Mouse (Mus musculus) layer of hippocampus, adult 9-11 months (tissue): Measurements from ENCODE around the gene Gm21983.

ENCODE experiments used
- DNase-seq: peaks from one replicate; pipeline ENCODE4 v3.0.0; 2022

Gene Gm21983

GRCm38 (mm10) chr7:27159256-27159655 lies 21.6 kb downstream of the Gm21983 start:
- DNase-seq = no peak

DNA sequence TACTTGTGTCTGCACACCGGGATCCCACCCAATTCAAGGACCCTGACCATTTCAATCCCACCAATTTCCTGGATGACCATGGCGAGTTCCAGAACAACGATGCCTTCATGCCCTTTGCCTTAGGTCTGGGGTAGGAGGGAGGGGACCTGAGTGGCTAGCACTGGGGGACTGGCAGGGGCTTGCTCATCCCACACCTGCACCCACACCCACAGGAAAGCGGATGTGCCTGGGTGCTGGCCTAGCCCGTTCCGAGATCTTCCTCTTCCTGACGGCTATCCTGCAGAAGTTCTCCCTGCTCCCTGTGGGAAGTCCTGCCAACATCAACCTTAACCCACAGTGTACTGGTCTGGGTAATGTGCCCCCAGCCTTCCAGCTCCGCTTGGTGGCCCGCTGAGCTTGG lies 22.7 kb downstream of the Gm21983 start:
- no peak for DNase-seq

DNA sequence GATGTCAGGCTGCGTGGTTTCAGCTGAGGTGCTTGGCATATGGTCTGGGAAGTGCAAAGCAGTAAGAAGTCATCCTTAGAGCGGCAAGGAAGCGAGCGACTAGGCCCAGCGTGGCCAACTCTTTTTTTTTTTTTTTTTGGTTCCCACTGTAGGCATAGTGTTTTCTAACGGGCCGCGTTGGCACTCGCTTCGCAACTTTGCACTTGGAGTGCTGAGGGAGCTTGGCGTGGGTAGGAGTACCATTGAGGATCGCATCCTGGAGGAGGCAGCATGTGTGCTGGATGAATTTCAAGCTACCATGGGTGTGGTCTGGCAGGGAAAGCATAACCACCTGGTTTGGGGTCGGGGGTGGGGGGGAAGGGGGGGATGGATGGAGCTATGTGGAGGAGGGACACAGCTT lies 24.9 kb downstream of the Gm21983 start:
- no peak for DNase-seq

GRCm38 (mm10) chr7:27153205-27153764 lies 27.6 kb downstream of the Gm21983 start, which contains the start of gene Cyp2t4:
Gene Cyp2t4 (plus strand): TSS chr7:27153714.
- no peak for DNase-seq

DNA sequence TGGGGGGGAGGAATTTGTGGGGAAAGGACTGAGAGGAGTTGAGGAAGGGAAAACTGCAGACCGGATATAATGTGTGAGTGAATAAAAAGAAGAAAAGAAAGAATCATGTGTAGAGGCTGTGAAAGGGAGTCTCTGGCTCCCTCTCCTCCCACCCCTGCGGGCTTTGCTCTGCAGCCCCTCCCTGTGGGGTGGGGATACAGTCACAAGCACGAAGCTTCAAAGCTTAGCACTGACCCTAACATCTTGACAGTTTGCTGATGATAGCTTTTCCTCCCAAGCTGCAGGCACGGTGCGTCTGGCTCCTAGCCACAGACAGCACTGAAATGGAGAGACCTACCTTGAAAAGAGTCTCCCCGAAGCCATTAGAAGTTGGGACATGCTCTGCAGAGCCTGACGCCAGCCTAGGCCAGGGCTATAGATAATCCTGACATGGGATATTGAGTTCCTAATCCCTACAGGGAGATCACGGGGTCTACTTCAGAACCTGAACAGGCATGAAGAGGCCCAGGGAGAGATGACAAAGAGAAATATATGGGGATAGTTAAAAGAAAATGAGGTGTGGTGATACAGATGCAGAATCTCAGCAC lies 44.4 kb downstream of the Gm21983 start:
- DNase-seq = no peak

- no peak for DNase-seq
These were observed 47.1 kb downstream of the Gm21983 start for GRCm38 (mm10) chr7:27133757-27134156.

DNA sequence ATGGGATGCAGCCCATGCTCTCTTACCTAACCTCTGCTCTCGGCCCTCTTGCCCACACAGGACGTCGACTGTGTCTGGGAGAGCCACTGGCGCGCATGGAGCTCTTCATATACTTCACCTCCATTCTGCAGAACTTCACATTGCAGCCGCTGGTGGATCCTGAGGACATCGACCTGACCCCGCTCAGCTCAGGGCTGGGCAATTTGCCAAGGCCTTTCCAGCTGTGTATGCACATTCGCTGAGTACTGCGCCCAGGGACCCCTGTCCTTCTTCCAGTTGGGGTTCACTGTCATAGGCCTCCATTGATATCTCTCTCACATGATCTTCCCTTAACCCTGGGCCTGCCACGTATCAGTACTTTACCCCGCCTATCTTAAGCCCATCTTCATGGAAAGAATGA lies 47.7 kb downstream of the Gm21983 start:
- DNase-seq = no peak

- DNase-seq = no peak
These were observed 48.3 kb downstream of the Gm21983 start for GRCm38 (mm10) chr7:27132588-27132987.

DNA sequence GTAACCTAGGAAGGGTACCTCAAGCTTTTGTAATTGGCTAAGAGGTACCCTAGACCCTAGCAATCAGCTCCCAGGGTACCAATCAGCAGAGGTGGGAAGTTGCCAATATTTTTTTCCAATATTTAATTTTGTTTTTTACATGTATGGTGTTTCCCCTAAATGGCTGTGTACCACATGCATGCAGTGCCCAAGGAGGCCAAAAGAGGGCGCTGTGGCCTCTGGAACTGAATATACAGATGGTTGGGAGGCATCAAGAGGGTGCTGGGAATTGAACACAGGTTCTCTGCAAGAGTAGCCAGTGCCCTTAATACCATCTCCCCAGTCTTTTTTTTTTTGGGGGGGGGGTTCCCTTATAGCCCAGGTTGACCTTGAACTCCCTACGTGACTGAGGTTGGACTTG lies 49.5 kb downstream of the Gm21983 start:
- DNase-seq = no peak

- no peak for DNase-seq
These were observed 50.1 kb downstream of the Gm21983 start for GRCm38 (mm10) chr7:27130521-27131370.

DNA sequence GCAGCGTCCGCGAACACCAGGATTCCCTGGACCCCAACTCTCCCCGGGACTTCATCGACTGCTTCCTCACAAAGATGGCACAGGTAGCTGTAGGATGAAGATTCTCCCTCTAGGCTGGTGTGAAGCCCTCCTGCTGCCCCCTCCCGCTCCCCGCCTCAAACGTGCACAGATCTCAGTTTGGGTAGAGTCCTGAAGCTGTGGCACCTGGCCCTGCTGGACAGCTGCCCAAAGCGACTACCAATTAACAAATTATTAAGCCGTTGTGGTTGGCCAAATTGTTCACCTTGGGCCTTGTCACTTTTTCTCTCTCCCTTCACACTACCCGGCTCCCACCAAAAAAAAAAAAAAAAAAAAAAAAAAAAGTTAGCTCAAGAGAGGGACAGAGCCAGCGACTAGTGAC lies 51.1 kb downstream of the Gm21983 start:
- DNase-seq = no peak

- DNase-seq = no peak
These were observed 51.9 kb downstream of the Gm21983 start for GRCm38 (mm10) chr7:27128946-27129345.

DNA sequence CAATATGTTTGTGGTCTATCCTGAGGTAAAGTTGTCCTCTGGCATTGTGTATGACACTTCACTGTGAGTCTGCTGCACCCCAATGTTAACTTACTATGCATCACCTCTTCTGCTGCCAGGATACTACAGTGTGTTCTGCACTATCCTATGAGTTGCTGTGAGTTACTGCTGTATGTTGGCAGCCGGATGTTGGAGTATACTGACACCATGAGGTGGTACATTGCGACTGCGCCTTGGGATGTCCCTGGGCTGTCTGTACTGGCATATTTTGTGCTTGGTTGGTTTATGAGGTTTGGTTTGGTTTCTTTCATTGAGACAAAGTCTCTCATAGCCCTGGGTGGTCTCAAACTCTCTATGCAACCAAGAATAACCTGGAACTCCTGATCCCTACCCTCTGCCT lies 52.7 kb downstream of the Gm21983 start:
- DNase-seq = no peak

GRCm38 (mm10) chr7:27124969-27125368 lies 55.9 kb downstream of the Gm21983 start:
- no peak for DNase-seq

GRCm38 (mm10) chr7:27124305-27124832 lies 56.5 kb downstream of the Gm21983 start:
- DNase-seq = no peak

DNA sequence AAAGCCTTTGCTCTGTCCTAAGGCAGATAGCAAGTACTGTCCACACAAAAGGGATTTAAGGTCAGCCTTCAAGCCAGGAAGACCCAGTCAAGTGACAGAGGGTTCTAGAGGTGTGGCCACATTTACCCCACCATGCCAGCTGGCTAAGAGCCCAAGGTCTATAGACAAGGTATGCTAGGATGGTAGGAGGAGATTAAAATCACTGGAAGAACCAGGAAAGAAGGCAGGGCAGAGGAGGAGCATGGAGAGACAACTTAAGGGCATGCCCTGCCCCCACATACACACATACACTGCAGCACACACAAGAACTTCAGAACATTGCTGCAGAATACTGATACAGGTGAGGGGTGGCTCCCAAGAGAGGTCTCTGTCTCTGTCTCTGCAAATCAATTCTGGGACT lies 61.2 kb downstream of the Gm21983 start, which contains the start of gene Cyp2f2:
Cyp2f2 (plus strand) TSS at position 234 of the 400 bp plus-strand sequence.
- no peak for DNase-seq
